Comparison of ENCODE assay signal across 23 mouse cellular contexts in genomic region chr3:158270887-158271286, GRCm38 (mm10).
"Had no signal": no experiment of that assay in that cellular context is flagged by ENCODE, and none has a peak within 500 bp of the region (broad histone marks: within the 10 kb centered on the region; RNA-seq: fewer than 3 reads in every experiment).

No protein-coding gene starts in this region.

- DNase-seq: gastrocnemius, postnatal 14 days; gastrocnemius, postnatal 36 days; heart, adult 11 months; heart, adult 2 months; heart, postnatal 14 days; heart, postnatal 36 days; kidney, adult 18-20 months; kidney, adult 8-10 months; kidney, postnatal 10 days; kidney, postnatal 25 days; kidney, postnatal 4 days; liver; liver, embryonic 13.5 days had no signal

- ATAC-seq: hindbrain, postnatal 0 days; intestine, postnatal 0 days had no signal

- H3K4me3 ChIP-seq: heart, adult 2 months; heart, embryonic 13.5 days; heart, embryonic 15.5 days; hindbrain, embryonic 13.5 days; hindbrain, embryonic 15.5 days; limb, embryonic 10.5 days; limb, embryonic 12.5 days; liver, embryonic 13.5 days had no signal

- H3K4me1 ChIP-seq: heart, embryonic 13.5 days; heart, embryonic 15.5 days; hindbrain, embryonic 13.5 days; hindbrain, embryonic 15.5 days; limb, embryonic 10.5 days; limb, embryonic 12.5 days; liver, embryonic 13.5 days had no signal

- H3K27me3 ChIP-seq: heart, embryonic 13.5 days; heart, embryonic 15.5 days; hindbrain, embryonic 13.5 days; hindbrain, embryonic 15.5 days; limb, embryonic 12.5 days; liver, embryonic 13.5 days had no signal

- H3K27ac ChIP-seq: heart, adult 2 months; heart, embryonic 13.5 days; heart, embryonic 15.5 days; hindbrain, embryonic 13.5 days; hindbrain, embryonic 15.5 days; hindbrain, postnatal 0 days; limb, embryonic 10.5 days; limb, embryonic 12.5 days; liver, embryonic 13.5 days had no signal

- H3K9me3 ChIP-seq: heart, embryonic 13.5 days; heart, embryonic 15.5 days; hindbrain, embryonic 13.5 days; hindbrain, embryonic 15.5 days; limb, embryonic 10.5 days; limb, embryonic 12.5 days; liver, embryonic 13.5 days had no signal

- H3K9ac ChIP-seq: heart, embryonic 13.5 days; heart, embryonic 15.5 days; hindbrain, embryonic 13.5 days; hindbrain, embryonic 15.5 days; limb, embryonic 12.5 days; liver, embryonic 13.5 days had no signal

- H3K36me3 ChIP-seq: heart, embryonic 13.5 days; heart, embryonic 15.5 days; hindbrain, embryonic 13.5 days; hindbrain, embryonic 15.5 days; limb, embryonic 10.5 days; limb, embryonic 12.5 days; liver, embryonic 13.5 days had no signal

- H3K4me2 ChIP-seq: heart, embryonic 11.5 days; heart, embryonic 13.5 days; heart, embryonic 15.5 days; hindbrain, embryonic 13.5 days; hindbrain, embryonic 15.5 days; limb, embryonic 12.5 days; liver, embryonic 11.5 days; liver, embryonic 13.5 days had no signal
